Mouse (Mus musculus): ENCODE data around the gene Scaf11. TPM values are rescaled to one million over a fixed set of nuclear protein-coding genes. Genes with fewer than 3 reads are reported as not detected.

Scaf11 gene
- polyA plus RNA-seq, 1 experiment, result 35.8 TPM

- no peak for TF ChIP-seq GATA1 (IDR thresholded peaks at IDR 0.05; ENCODE audit: low read length)
Measured at GRCm38 (mm10) chr15:96453346-96453745, 7.3 kb downstream of the Scaf11 start.

- TF ChIP-seq GATA1 (IDR thresholded peaks at IDR 0.05; ENCODE audit: low read length), result no peak
Measured at GRCm38 (mm10) chr15:96448656-96449299, 11.9 kb downstream of the Scaf11 start.

- TF ChIP-seq GATA1 (IDR thresholded peaks at IDR 0.05; ENCODE audit: low read length), result no peak
Measured at GRCm38 (mm10) chr15:96446785-96447184, 13.9 kb downstream of the Scaf11 start.

- no peak for TF ChIP-seq GATA1 (IDR thresholded peaks at IDR 0.05; ENCODE audit: low read length)
Measured at GRCm38 (mm10) chr15:96434202-96434601, 26.4 kb downstream of the Scaf11 start.

GRCm38 (mm10) chr15:96419920-96420319 lies 40.7 kb downstream of the Scaf11 start:
- TF ChIP-seq GATA1 (IDR thresholded peaks at IDR 0.05; ENCODE audit: low read length), result no peak

- TF ChIP-seq GATA1 (IDR thresholded peaks at IDR 0.05; ENCODE audit: low read length), result no peak
Measured at GRCm38 (mm10) chr15:96418161-96418560, 42.5 kb downstream of the Scaf11 start.

- TF ChIP-seq GATA1 (IDR thresholded peaks at IDR 0.05; ENCODE audit: low read length), result no peak
Measured at GRCm38 (mm10) chr15:96408717-96409121, 51.9 kb downstream of the Scaf11 start.

- no peak for TF ChIP-seq GATA1 (IDR thresholded peaks at IDR 0.05; ENCODE audit: low read length)
Measured at GRCm38 (mm10) chr15:96407151-96407550, 53.5 kb downstream of the Scaf11 start.

- TF ChIP-seq GATA1 (IDR thresholded peaks at IDR 0.05; ENCODE audit: low read length), result no peak
Measured at GRCm38 (mm10) chr15:96406253-96406652, 54.4 kb downstream of the Scaf11 start.

GRCm38 (mm10) chr15:96405548-96405947 lies 55.1 kb downstream of the Scaf11 start:
- no peak for TF ChIP-seq GATA1 (IDR thresholded peaks at IDR 0.05; ENCODE audit: low read length)

GRCm38 (mm10) chr15:96398333-96398732 lies 62.3 kb downstream of the Scaf11 start:
- no peak for TF ChIP-seq GATA1 (IDR thresholded peaks at IDR 0.05; ENCODE audit: low read length)

- no peak for TF ChIP-seq GATA1 (IDR thresholded peaks at IDR 0.05; ENCODE audit: low read length)
Measured at GRCm38 (mm10) chr15:96396641-96397344, 63.9 kb downstream of the Scaf11 start.

GRCm38 (mm10) chr15:96395071-96395470 lies 65.6 kb downstream of the Scaf11 start:
- no peak for TF ChIP-seq GATA1 (IDR thresholded peaks at IDR 0.05; ENCODE audit: low read length)

GRCm38 (mm10) chr15:96392878-96393277 lies 67.8 kb downstream of the Scaf11 start:
- no peak for TF ChIP-seq GATA1 (IDR thresholded peaks at IDR 0.05; ENCODE audit: low read length)

- no peak for TF ChIP-seq GATA1 (IDR thresholded peaks at IDR 0.05; ENCODE audit: low read length)
Measured at GRCm38 (mm10) chr15:96388565-96388964, 72.1 kb downstream of the Scaf11 start.

GRCm38 (mm10) chr15:96382223-96382622 lies 78.4 kb downstream of the Scaf11 start:
- no peak for TF ChIP-seq GATA1 (IDR thresholded peaks at IDR 0.05; ENCODE audit: low read length)

- no peak for TF ChIP-seq GATA1 (IDR thresholded peaks at IDR 0.05; ENCODE audit: low read length)
Measured at GRCm38 (mm10) chr15:96377701-96378100, 82.9 kb downstream of the Scaf11 start.
